Mouse (Mus musculus): Measurements from ENCODE around the gene Cdkal1.

The Cdkal1 gene

GRCm38 (mm10) chr13:29715241-29715841 lies 140.1 kb downstream of the Cdkal1 start:
- DNase-seq (ENCODE audit: low read depth in 1 of 2, low spot score in 2 of 2), result no peak

- DNase-seq (ENCODE audit: low read depth in 1 of 2, low spot score in 2 of 2), result no peak
Measured at GRCm38 (mm10) chr13:29707620-29708019, 147.9 kb downstream of the Cdkal1 start.

GRCm38 (mm10) chr13:29701400-29701799 lies 154.1 kb downstream of the Cdkal1 start:
- no peak for DNase-seq (ENCODE audit: low read depth in 1 of 2, low spot score in 2 of 2)

- DNase-seq (ENCODE audit: low read depth in 1 of 2, low spot score in 2 of 2), result no peak
Measured at GRCm38 (mm10) chr13:29699896-29700295, 155.6 kb downstream of the Cdkal1 start.

- no peak for DNase-seq (ENCODE audit: low read depth in 1 of 2, low spot score in 2 of 2)
Measured at GRCm38 (mm10) chr13:29698307-29698985, 157.0 kb downstream of the Cdkal1 start.

GRCm38 (mm10) chr13:29697230-29697629 lies 158.2 kb downstream of the Cdkal1 start:
- no peak for DNase-seq (ENCODE audit: low read depth in 1 of 2, low spot score in 2 of 2)

GRCm38 (mm10) chr13:29690734-29691133 lies 164.7 kb downstream of the Cdkal1 start:
- no peak for DNase-seq (ENCODE audit: low read depth in 1 of 2, low spot score in 2 of 2)

- no peak for DNase-seq (ENCODE audit: low read depth in 1 of 2, low spot score in 2 of 2)
Measured at GRCm38 (mm10) chr13:29688851-29689250, 166.6 kb downstream of the Cdkal1 start.

GRCm38 (mm10) chr13:29687872-29688271 lies 167.6 kb downstream of the Cdkal1 start:
- no peak for DNase-seq (ENCODE audit: low read depth in 1 of 2, low spot score in 2 of 2)

GRCm38 (mm10) chr13:29679479-29680186 lies 175.8 kb downstream of the Cdkal1 start:
- DNase-seq (ENCODE audit: low read depth in 1 of 2, low spot score in 2 of 2), result no peak

GRCm38 (mm10) chr13:29677559-29677958 lies 177.9 kb downstream of the Cdkal1 start:
- no peak for DNase-seq (ENCODE audit: low read depth in 1 of 2, low spot score in 2 of 2)

- no peak for DNase-seq (ENCODE audit: low read depth in 1 of 2, low spot score in 2 of 2)
Measured at GRCm38 (mm10) chr13:29670626-29671025, 184.8 kb downstream of the Cdkal1 start.

GRCm38 (mm10) chr13:29663908-29664307 lies 191.6 kb downstream of the Cdkal1 start:
- no peak for DNase-seq (ENCODE audit: low read depth in 1 of 2, low spot score in 2 of 2)

GRCm38 (mm10) chr13:29655841-29656365 lies 199.6 kb downstream of the Cdkal1 start:
- no peak for DNase-seq (ENCODE audit: low read depth in 1 of 2, low spot score in 2 of 2)

- DNase-seq (ENCODE audit: low read depth in 1 of 2, low spot score in 2 of 2), result no peak
Measured at GRCm38 (mm10) chr13:29653407-29653806, 202.1 kb downstream of the Cdkal1 start.

- DNase-seq (ENCODE audit: low read depth in 1 of 2, low spot score in 2 of 2), result no peak
Measured at GRCm38 (mm10) chr13:29652791-29653190, 202.7 kb downstream of the Cdkal1 start.

GRCm38 (mm10) chr13:29650576-29651236 lies 204.8 kb downstream of the Cdkal1 start:
- DNase-seq (ENCODE audit: low read depth in 1 of 2, low spot score in 2 of 2), result no peak

GRCm38 (mm10) chr13:29649593-29649992 lies 205.9 kb downstream of the Cdkal1 start:
- DNase-seq (ENCODE audit: low read depth in 1 of 2, low spot score in 2 of 2), result no peak

GRCm38 (mm10) chr13:29642226-29642625 lies 213.2 kb downstream of the Cdkal1 start:
- no peak for DNase-seq (ENCODE audit: low read depth in 1 of 2, low spot score in 2 of 2)

- DNase-seq (ENCODE audit: low read depth in 1 of 2, low spot score in 2 of 2), result no peak
Measured at GRCm38 (mm10) chr13:29641200-29641599, 214.3 kb downstream of the Cdkal1 start.

- DNase-seq (ENCODE audit: low read depth in 1 of 2, low spot score in 2 of 2), result no peak
Measured at GRCm38 (mm10) chr13:29640186-29640585, 215.3 kb downstream of the Cdkal1 start.
